In the genomic region with DNA sequence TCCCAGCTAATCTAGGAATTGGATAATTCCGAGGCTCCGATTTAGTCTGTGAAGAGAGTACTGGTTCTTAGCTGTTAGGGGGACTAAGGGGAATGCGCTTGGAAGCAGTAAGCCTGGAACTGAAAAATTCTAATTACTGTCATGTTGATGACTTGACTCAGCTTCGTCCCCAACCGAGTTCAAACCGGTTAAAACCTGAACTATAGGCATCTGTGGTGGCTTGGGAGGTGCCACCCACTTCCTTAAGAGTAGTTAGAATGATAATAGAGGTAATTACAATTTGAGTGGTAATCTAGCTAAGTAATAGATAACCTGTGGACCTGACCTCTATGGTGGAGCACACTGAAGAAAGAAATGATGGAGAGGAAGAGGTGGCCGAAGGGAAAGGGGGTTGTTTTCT, we compare ENCODE assay signal across 8 mouse cellular contexts. TPM values are rescaled to one million over a fixed set of nuclear protein-coding genes. Genes with fewer than 3 reads are reported as not detected.
A peak's percentile ranks its signal among the peaks of the same experiment; 100 is the strongest.
DNase-seq lines count a peak whose midpoint lies in the region; ATAC-seq and TF ChIP-seq lines count a peak whose summit lies in the region.

No protein-coding gene starts in this region.

- TF ChIP-seq CTCF in bone marrow macrophage, adult 2 months (IDR thresholded peaks at IDR 0.05; ENCODE audit: low read depth, low read length) = no peak

- WGBS in heart, embryonic 12.5 days = 25% methylated on average over 7 of the region's 7 CpGs
- WGBS in hindbrain, embryonic 13.5 days = 15% methylated on average over 7 of the region's 7 CpGs
- WGBS in midbrain, embryonic 14.5 days = 16% methylated on average over 7 of the region's 7 CpGs

- peaks cover 5% of the 10 kb centered on the region for H3K4me1 ChIP-seq in heart, embryonic 12.5 days (replicated peaks)
- H3K4me1 ChIP-seq in bone marrow macrophage, adult 2 months (ENCODE audit: control insufficient read depth, insufficient read depth, low read length) = peaks cover 8% of the 10 kb centered on the region
- peaks cover 18% of the 10 kb centered on the region for H3K4me1 ChIP-seq in hindbrain, embryonic 13.5 days (replicated peaks)
- peaks cover 12% of the 10 kb centered on the region for H3K4me1 ChIP-seq in midbrain, embryonic 14.5 days (ENCODE audit: control insufficient read depth, insufficient read depth, low read length)

- H3K4me3 ChIP-seq in heart, embryonic 12.5 days = peak overlapping the region; percentile 80
- H3K4me3 ChIP-seq in bone marrow macrophage, adult 2 months (ENCODE audit: insufficient read depth, low read length) = peak overlapping the region; percentile 37; the same call in 1 of the 2 replicates
- peak overlapping the region; percentile 86 for H3K4me3 ChIP-seq in hindbrain, embryonic 13.5 days
- peak overlapping the region; percentile 79 for H3K4me3 ChIP-seq in midbrain, embryonic 14.5 days (replicated peaks; ENCODE audit: low read depth, low read length)

- H3K9me3 ChIP-seq in heart, embryonic 12.5 days (replicated peaks) = no peaks in the 10 kb centered on the region
- H3K9me3 ChIP-seq in hindbrain, embryonic 13.5 days = no peaks in the 10 kb centered on the region
- H3K9me3 ChIP-seq in midbrain, embryonic 14.5 days (ENCODE audit: control insufficient read depth, low read length) = no peaks in the 10 kb centered on the region

- TF ChIP-seq POLR2A in bone marrow macrophage, adult 2 months (IDR thresholded peaks at IDR 0.05; ENCODE audit: borderline replicate concordance, low read depth, low read length) = no peak

- H3K9ac ChIP-seq in heart, embryonic 12.5 days = peak overlapping the region; percentile 43; the same call in 1 of the 2 replicates
- peak overlapping the region; percentile 89; the same call in 1 of the 2 replicates for H3K9ac ChIP-seq in hindbrain, embryonic 13.5 days
- no peak overlapping the region for H3K9ac ChIP-seq in midbrain, embryonic 14.5 days (replicated peaks; ENCODE audit: low read length)

- peaks cover 11% of the 10 kb centered on the region for H3K36me3 ChIP-seq in heart, embryonic 12.5 days
- H3K36me3 ChIP-seq in hindbrain, embryonic 13.5 days = 0 out of 2 replicates have a peak, but pooled peaks cover 2% of the 10 kb centered on the region
- H3K36me3 ChIP-seq in midbrain, embryonic 14.5 days (ENCODE audit: control insufficient read depth, insufficient read depth, low read length) = peaks cover 7% of the 10 kb centered on the region; the same call in 1 of the 2 replicates

- intact Hi-C loops in heart, postnatal 25 days (cut with DNase I) = loop anchor here (5.0 to 10.0 kb wide), 3 partner anchors 367 to 738 kb away; partner anchors contain the start of genes Dmtf1 and Tmem243

- ATAC-seq in heart, embryonic 12.5 days (ENCODE audit: insufficient number of reproducible peaks, low FRiP score) = no peak
- ATAC-seq in hindbrain, embryonic 13.5 days (ENCODE audit: low FRiP score) = no peak
- ATAC-seq in midbrain, embryonic 14.5 days (ENCODE audit: low FRiP score, low TSS enrichment) = no peak
- ATAC-seq in erythroid progenitor cell, adult 5-6 weeks (replicated peaks; ENCODE audit: low FRiP score, poor library complexity, severe bottlenecking) = no peak

- no peaks in the 10 kb centered on the region for H3K27me3 ChIP-seq in heart, embryonic 12.5 days (replicated peaks)
- H3K27me3 ChIP-seq in hindbrain, embryonic 13.5 days = no peaks in the 10 kb centered on the region
- H3K27me3 ChIP-seq in midbrain, embryonic 14.5 days (ENCODE audit: control insufficient read depth, insufficient read depth, low read length) = no peaks in the 10 kb centered on the region

- H3K4me2 ChIP-seq in heart, embryonic 12.5 days = peak overlapping the region; percentile 71
- peak overlapping the region; percentile 83 for H3K4me2 ChIP-seq in hindbrain, embryonic 13.5 days
- peak overlapping the region; percentile 82 for H3K4me2 ChIP-seq in midbrain, embryonic 14.5 days (ENCODE audit: low read length)

- no peak for DNase-seq in heart, postnatal 25 days (ENCODE audit: low spot score)
- DNase-seq in midbrain, embryonic 14.5 days = peak; percentile 12
- DNase-seq in left cerebral cortex, adult 8-10 months (ENCODE audit: low spot score in 2 of 2) = no peak
- DNase-seq in kidney, postnatal 36 days = no peak

- H3K27ac ChIP-seq in heart, embryonic 12.5 days (ENCODE audit: poor library complexity, severe bottlenecking) = no peak overlapping the region
- no peak overlapping the region for H3K27ac ChIP-seq in bone marrow macrophage, adult 2 months (ENCODE audit: insufficient read depth, low read depth, low read length)
- no peak overlapping the region for H3K27ac ChIP-seq in hindbrain, embryonic 13.5 days
- H3K27ac ChIP-seq in midbrain, embryonic 14.5 days (replicated peaks; ENCODE audit: low read depth, low read length) = no peak overlapping the region

RNA-seq across cellular contexts. Expression of gene Slc25a40, which starts 1.5 kb away (rescaled TPM):
- polyA plus RNA-seq in heart, embryonic 12.5 days (2016; fragmentation: Nextera tagmentation; extraction: Ambion mirVana) = 16.0 and 19.1 TPM in 2 replicates
- total RNA-seq in heart, postnatal 25 days (2021) = 1 to 10 TPM; 7.5 to 7.6 TPM
- polyA plus RNA-seq in bone marrow macrophage, adult 2 months (2012; ENCODE audit: insufficient read depth, insufficient read length, missing spikeins) = 15.4 and 18.8 TPM in 2 replicates
- 6.8 and 7.4 TPM in 2 replicates for polyA plus RNA-seq in hindbrain, embryonic 13.5 days (2015; fragmentation: Nextera tagmentation; extraction: Ambion mirVana)
- polyA plus RNA-seq in midbrain, embryonic 14.5 days (2014; fragmentation: Nextera tagmentation; extraction: Ambion mirVana) = 7.5 and 10.6 TPM in 2 replicates
- 10 to 100 TPM; 11.7 to 15.2 (median 14.3) TPM for total RNA-seq in left cerebral cortex, adult 8-10 months (2022)
- 25.9 and 36.9 TPM in 2 replicates for total RNA-seq in erythroid progenitor cell, adult 5-6 weeks (2015; ENCODE audit: low replicate concordance)
- total RNA-seq in erythroid progenitor cell, adult 5-6 weeks (2017; ENCODE audit: low replicate concordance) = 27.5 and 36.5 TPM in 2 replicates

RNA-seq across cellular contexts. Expression of gene Dbf4, which starts 1.6 kb away (rescaled TPM):
- 36.7 and 39.2 TPM in 2 replicates for polyA plus RNA-seq in heart, embryonic 12.5 days (2016; fragmentation: Nextera tagmentation; extraction: Ambion mirVana)
- total RNA-seq in heart, postnatal 25 days (2021) = 1 to 10 TPM; 1.3 to 2.7 TPM
- 30.3 and 30.9 TPM in 2 replicates for polyA plus RNA-seq in bone marrow macrophage, adult 2 months (2012; ENCODE audit: insufficient read depth, insufficient read length, missing spikeins)
- 14.8 and 16.5 TPM in 2 replicates for polyA plus RNA-seq in hindbrain, embryonic 13.5 days (2015; fragmentation: Nextera tagmentation; extraction: Ambion mirVana)
- polyA plus RNA-seq in midbrain, embryonic 14.5 days (2014; fragmentation: Nextera tagmentation; extraction: Ambion mirVana) = 13.4 and 20.8 TPM in 2 replicates
- 1 to 10 TPM; 1.8 to 2.0 (median 1.9) TPM for total RNA-seq in left cerebral cortex, adult 8-10 months (2022)
- total RNA-seq in erythroid progenitor cell, adult 5-6 weeks (2015; ENCODE audit: low replicate concordance) = 209 and 239 TPM in 2 replicates
- total RNA-seq in erythroid progenitor cell, adult 5-6 weeks (2017; ENCODE audit: low replicate concordance) = 228 and 308 TPM in 2 replicates

RNA-seq across cellular contexts. Expression of gene Adam22, which starts 56.2 kb away (rescaled TPM):
- polyA plus RNA-seq in heart, embryonic 12.5 days (2016; fragmentation: Nextera tagmentation; extraction: Ambion mirVana) = 8.1 and 8.8 TPM in 2 replicates
- 1 to 10 TPM; 3.0 to 3.8 TPM for total RNA-seq in heart, postnatal 25 days (2021)
- 3.6 and 5.5 TPM in 2 replicates for polyA plus RNA-seq in bone marrow macrophage, adult 2 months (2012; ENCODE audit: insufficient read depth, insufficient read length, missing spikeins)
- 34.7 and 35.2 TPM in 2 replicates for polyA plus RNA-seq in hindbrain, embryonic 13.5 days (2015; fragmentation: Nextera tagmentation; extraction: Ambion mirVana)
- 41.8 and 48.9 TPM in 2 replicates for polyA plus RNA-seq in midbrain, embryonic 14.5 days (2014; fragmentation: Nextera tagmentation; extraction: Ambion mirVana)
- 100 to 1,000 TPM; 194 to 214 (median 206) TPM for total RNA-seq in left cerebral cortex, adult 8-10 months (2022)
- 11.9 TPM in 1 of 2 replicates, not detected in the other for total RNA-seq in erythroid progenitor cell, adult 5-6 weeks (2015; ENCODE audit: low replicate concordance)
- total RNA-seq in erythroid progenitor cell, adult 5-6 weeks (2017; ENCODE audit: low replicate concordance) = 0.38 and 1.5 TPM in 2 replicates
